Mouse (Mus musculus) forebrain, embryonic 13.5 days (tissue): ENCODE data around the gene Gdf15. TPM values are rescaled to one million over a fixed set of nuclear protein-coding genes. Genes with fewer than 3 reads are reported as not detected.

Source experiments
- ATAC-seq: fragments of 200-750 bp; cut with Nextera tagmentation; 2 replicates; pipeline ENCODE4 v1.8.0; 2017
- H3K27ac ChIP-seq: fragments of 300-500 bp; sonication (generic); 2 replicates; pipeline ENCODE4 v1.5.1; 2015; ENCODE audit warnings: inconsistent platforms, mild to moderate bottlenecking, moderate library complexity
- H3K27me3 ChIP-seq: fragments of 300-500 bp; sonication (generic); 2 replicates; pipeline ENCODE4 v1.6.1; 2015; ENCODE audit warnings: mild to moderate bottlenecking, inconsistent platforms
- H3K36me3 ChIP-seq: fragments of 300-500 bp; sonication (generic); 2 replicates; pipeline ENCODE4 v1.6.1; 2015; ENCODE audit warnings: mild to moderate bottlenecking, inconsistent platforms; ENCODE audit not compliant: poor library complexity, severe bottlenecking
- H3K4me1 ChIP-seq: fragments of 300-500 bp; sonication (generic); 2 replicates; pipeline ENCODE4 v1.6.1; 2015; ENCODE audit warnings: inconsistent platforms
- H3K4me2 ChIP-seq: fragments of 300-500 bp; sonication (generic); 2 replicates; pipeline ENCODE4 v1.6.1; 2015; ENCODE audit warnings: inconsistent platforms, mild to moderate bottlenecking, moderate library complexity
- H3K4me3 ChIP-seq: fragments of 300-500 bp; sonication (generic); 2 replicates; pipeline ENCODE4 v1.5.1; 2015; ENCODE audit warnings: mild to moderate bottlenecking, inconsistent platforms
- H3K9ac ChIP-seq: fragments of 300-500 bp; sonication (generic); 2 replicates; pipeline ENCODE4 v1.6.1; 2015; ENCODE audit warnings: mild to moderate bottlenecking, inconsistent platforms
- H3K9me3 ChIP-seq: fragments of 300-500 bp; sonication (generic); replicated peaks from 2 replicates; pipeline ENCODE4 v1.6.1; 2016; ENCODE audit warnings: inconsistent platforms
- WGBS: fragments of 180-500 bp; shearing (Covaris S2); methylation state at CpG from one replicate; pipeline ENCODE4 v1.1.7; 2015; 5-methylcytosine and 5-hydroxymethylcytosine counted together
- polyA plus RNA-seq: library from polyadenylated mRNA; unstranded; fragments of >200 nt; fragmentation: Nextera tagmentation; extraction: Ambion mirVana; gene quantifications from 2 replicates; pipeline ENCODE4 v1.2.1, GENCODE M21; 2015

Gene Gdf15
- polyA plus RNA-seq, 1 experiment from 2014 or later: 0.15 TPM

DNA sequence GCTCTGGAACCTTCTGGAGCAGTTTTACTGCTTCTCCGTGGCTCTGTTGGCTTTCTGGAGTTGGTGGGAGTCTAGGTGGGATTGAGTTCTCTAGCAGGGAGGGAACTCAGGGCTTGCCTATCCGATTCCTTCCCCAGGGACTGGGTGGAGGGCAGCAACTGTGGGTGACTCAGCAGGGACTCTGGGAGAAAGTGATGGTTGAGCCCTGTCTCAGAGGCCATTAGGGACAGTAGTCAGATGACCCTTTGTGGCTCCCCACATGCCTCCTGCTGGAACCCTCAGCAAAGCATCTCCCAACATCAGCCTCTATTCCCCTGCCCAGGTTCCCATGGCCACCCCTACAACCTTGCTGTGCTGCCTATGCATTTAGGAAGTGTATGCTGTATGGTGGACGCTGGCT lies 10.8 kb upstream of the Gdf15 start:
- WGBS: 72% methylated on average over 3 of the region's 3 CpGs
- no peaks in the 10 kb centered on the region for H3K27me3 ChIP-seq
- no peak overlapping the region for H3K4me2 ChIP-seq
- no peak overlapping the region for H3K9ac ChIP-seq
- H3K4me1 ChIP-seq: peaks cover 11% of the 10 kb centered on the region
- H3K27ac ChIP-seq: no peak overlapping the region
- no peak for ATAC-seq
- no peaks in the 10 kb centered on the region for H3K36me3 ChIP-seq
- no peak overlapping the region for H3K4me3 ChIP-seq
- H3K9me3 ChIP-seq: no peaks in the 10 kb centered on the region

DNA sequence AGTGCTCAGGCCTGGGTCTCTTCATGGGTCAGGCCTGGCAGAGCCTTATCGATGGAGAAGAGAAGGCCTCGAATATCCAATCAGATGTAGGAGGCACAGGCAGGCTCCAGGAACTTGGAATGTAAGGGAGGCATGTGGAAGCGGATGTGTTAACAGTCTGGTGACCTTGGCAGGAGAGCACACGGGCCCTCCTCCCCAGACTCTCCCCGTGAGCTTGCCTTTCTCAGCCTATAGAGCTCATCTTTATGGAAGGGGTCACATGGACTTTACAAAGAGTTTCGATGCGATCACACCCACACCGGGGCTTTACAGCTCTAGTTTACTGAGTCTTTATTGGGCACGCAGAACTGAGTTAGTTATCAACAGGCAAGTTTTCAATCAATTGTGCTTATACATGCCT lies 6.5 kb upstream of the Gdf15 start:
- Histone ChIP-seq H3K9ac (no peak overlapping the region), H3K27me3 (no peaks in the 10 kb centered on the region), H3K36me3 (no peaks in the 10 kb centered on the region), H3K4me3 (no peak overlapping the region), H3K27ac (no peak overlapping the region), H3K4me2 (no peak overlapping the region), H3K9me3 (no peaks in the 10 kb centered on the region), H3K4me1 (peaks cover 9% of the 10 kb centered on the region)
- WGBS: 82% methylated on average over 9 of the region's 9 CpGs
- no peak for ATAC-seq

DNA sequence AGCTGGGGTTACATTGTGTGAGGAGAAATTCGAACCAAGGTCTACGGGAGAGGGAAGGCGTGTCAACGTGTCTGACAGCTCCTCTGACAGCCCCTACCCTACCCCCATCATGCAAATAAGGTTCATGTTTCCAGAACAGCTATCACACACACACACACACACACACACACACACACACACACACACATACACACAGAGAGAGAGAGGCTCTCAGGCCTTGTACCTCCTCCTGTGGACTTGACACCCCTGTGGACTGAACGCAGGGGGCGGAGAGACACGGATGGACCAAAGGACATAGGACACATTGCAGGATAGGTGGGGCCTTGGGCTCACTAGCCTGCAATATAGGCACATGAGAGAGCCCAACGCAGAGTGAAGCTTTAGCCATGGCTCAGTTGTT lies 4.6 kb upstream of the Gdf15 start:
- ATAC-seq: no peak
- 60% methylated on average over 8 of the region's 8 CpGs for WGBS
- H3K9ac ChIP-seq: peak overlapping the region; percentile 26; the same call in 1 of the 2 replicates

DNA sequence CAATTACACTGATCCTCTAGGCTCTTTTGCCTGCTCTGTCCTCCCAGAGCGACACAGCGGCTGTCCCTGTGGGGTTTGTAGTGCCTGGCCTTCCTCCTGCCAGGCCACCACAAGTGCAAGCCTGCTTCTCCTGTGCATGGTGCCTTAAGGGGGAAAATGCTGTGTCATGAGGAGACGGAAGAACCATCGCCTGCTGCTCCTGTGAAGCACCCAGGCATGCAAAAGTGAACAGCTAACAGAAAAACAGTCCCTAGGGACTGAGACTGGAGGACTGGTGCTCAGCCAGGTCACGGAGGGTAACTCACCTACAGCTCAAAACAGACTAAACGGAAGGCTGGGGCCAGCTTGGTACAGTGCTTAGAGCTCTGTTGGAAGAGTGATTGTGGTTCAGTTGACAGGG lies 3.3 kb upstream of the Gdf15 start:
- Histone ChIP-seq H3K36me3 (no peaks in the 10 kb centered on the region), H3K9ac (no peak overlapping the region)
- 78% methylated on average over 6 of the region's 6 CpGs for WGBS

More for the DNA sequence above, 4.6 kb upstream of the Gdf15 start:
- no peaks in the 10 kb centered on the region for H3K9me3 ChIP-seq
- H3K4me1 ChIP-seq: peaks cover 9% of the 10 kb centered on the region
- H3K36me3 ChIP-seq: no peaks in the 10 kb centered on the region
- H3K4me2 ChIP-seq: no peak overlapping the region
- H3K4me3 ChIP-seq: no peak overlapping the region
- H3K27me3 ChIP-seq: peaks cover 6% of the 10 kb centered on the region; the same call in 1 of the 2 replicates
- H3K27ac ChIP-seq: no peak overlapping the region

DNA sequence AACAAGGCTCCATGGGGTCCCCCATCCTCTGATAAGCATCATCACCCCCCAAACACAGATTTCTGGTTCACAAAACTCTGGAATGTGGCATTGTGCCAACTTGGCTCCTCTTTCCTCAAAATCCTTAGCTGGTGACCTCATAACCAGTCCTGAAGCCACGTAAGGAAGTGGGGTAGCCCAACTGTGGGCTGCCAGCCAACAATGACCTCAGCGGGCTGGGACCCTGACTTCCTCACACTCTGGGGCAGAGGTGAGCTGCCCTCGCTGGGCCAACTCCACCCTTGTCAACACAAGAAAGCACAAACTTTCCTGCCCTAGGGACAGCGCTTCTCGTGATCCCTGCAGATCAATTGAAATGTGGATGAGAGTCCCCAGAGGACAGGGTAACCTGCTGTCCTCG lies 1.8 kb upstream of the Gdf15 start:
- peaks cover 20% of the 10 kb centered on the region for H3K27me3 ChIP-seq
- no peak overlapping the region; the same call in 1 of the 2 replicates for H3K9ac ChIP-seq
- H3K9me3 ChIP-seq: no peaks in the 10 kb centered on the region
- ATAC-seq: no peak
- WGBS: 52% methylated on average over 6 of the region's 6 CpGs
- H3K4me2 ChIP-seq: no peak overlapping the region
- H3K4me1 ChIP-seq: peaks cover 29% of the 10 kb centered on the region
- no peaks in the 10 kb centered on the region for H3K36me3 ChIP-seq
- H3K4me3 ChIP-seq: no peak overlapping the region
- H3K27ac ChIP-seq: no peak overlapping the region

More for the DNA sequence above, 3.3 kb upstream of the Gdf15 start:
- Histone ChIP-seq H3K4me3 (no peak overlapping the region), H3K27ac (no peak overlapping the region), H3K9me3 (no peaks in the 10 kb centered on the region), H3K4me1 (peaks cover 18% of the 10 kb centered on the region), H3K4me2 (no peak overlapping the region), H3K27me3 (peaks cover 19% of the 10 kb centered on the region)
- no peak for ATAC-seq

DNA sequence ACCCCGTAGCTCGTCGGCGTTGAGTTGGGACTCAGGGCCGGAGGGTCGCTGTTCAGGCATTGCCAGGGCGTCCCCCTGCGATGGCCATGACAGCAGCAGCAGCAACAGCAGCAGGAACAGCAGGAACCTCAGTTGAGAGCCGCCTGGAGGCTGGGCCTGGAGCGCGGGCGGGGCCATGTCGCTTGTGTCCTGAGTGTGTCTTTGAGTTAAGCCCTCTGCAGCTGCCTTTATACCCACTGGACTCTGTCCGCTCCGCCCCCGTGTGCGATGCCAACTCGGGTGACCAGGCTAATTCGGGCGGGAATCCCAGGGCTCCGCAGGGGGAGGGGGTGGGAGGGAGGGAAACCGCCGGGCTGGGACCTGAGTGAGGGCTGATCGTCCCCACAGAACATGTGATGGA lies 820 bp downstream of the Gdf15 start:
- Histone ChIP-seq H3K27me3 (peaks cover 20% of the 10 kb centered on the region), H3K4me2 (0 out of 2 replicates have a peak overlapping the region, but pooled peaks have one; percentile 22), H3K4me1 (peaks cover 25% of the 10 kb centered on the region), H3K27ac (no peak overlapping the region), H3K9me3 (no peaks in the 10 kb centered on the region), H3K4me3 (no peak overlapping the region), H3K36me3 (no peaks in the 10 kb centered on the region), H3K9ac (no peak overlapping the region)
- ATAC-seq: no peak
- WGBS: 24% methylated on average over 22 of the region's 24 CpGs

DNA sequence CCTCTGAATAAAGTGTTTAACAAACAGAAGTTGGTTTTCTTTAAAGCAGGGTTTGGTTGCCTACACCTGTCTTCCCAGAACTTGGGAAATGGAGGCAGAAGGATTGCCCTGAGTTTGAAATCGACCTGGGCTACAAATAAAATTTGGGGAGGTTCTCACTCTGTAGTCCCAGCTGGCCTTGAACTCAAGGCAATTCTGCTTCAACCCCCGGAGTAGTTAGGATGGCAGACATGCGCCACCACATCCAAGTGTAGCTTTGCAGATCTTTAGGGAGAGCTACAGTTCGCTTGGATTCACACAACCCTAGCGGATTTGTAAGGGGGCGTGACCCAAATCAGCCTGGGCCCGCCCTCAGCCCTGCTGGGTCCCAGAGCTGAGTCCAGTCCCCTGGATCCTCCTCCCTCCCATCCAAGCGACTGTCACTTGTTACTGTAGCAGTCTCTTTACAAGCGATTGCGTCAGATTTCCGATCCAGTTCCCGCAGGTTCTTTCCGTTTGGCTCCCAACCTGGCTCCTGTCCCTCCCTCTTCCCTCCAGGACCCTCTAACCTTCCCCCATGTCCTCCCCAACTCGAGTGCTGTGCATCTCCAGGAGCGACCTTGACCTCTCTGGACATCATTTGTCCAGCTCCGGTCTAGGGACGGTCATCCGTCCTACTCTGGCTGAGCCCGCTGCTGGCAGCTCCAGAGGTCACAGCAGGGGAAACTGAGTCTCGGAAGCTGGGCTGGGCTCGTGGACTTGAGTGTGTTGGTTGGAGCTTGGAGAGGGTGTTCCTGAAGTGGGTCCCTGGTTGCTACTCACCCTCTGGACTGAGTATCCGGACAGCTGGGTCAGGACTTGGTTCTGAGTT lies 1.5 kb downstream of the Gdf15 start:
- Histone ChIP-seq H3K27ac (no peak overlapping the region), H3K9me3 (no peaks in the 10 kb centered on the region), H3K36me3 (no peaks in the 10 kb centered on the region), H3K9ac (no peak overlapping the region), H3K4me2 (peak overlapping the region; percentile 22; the same call in 1 of the 2 replicates), H3K27me3 (peaks cover 20% of the 10 kb centered on the region), H3K4me1 (peaks cover 25% of the 10 kb centered on the region), H3K4me3 (no peak overlapping the region)
- WGBS: 13% methylated on average over 22 of the region's 22 CpGs
- no peak for ATAC-seq

DNA sequence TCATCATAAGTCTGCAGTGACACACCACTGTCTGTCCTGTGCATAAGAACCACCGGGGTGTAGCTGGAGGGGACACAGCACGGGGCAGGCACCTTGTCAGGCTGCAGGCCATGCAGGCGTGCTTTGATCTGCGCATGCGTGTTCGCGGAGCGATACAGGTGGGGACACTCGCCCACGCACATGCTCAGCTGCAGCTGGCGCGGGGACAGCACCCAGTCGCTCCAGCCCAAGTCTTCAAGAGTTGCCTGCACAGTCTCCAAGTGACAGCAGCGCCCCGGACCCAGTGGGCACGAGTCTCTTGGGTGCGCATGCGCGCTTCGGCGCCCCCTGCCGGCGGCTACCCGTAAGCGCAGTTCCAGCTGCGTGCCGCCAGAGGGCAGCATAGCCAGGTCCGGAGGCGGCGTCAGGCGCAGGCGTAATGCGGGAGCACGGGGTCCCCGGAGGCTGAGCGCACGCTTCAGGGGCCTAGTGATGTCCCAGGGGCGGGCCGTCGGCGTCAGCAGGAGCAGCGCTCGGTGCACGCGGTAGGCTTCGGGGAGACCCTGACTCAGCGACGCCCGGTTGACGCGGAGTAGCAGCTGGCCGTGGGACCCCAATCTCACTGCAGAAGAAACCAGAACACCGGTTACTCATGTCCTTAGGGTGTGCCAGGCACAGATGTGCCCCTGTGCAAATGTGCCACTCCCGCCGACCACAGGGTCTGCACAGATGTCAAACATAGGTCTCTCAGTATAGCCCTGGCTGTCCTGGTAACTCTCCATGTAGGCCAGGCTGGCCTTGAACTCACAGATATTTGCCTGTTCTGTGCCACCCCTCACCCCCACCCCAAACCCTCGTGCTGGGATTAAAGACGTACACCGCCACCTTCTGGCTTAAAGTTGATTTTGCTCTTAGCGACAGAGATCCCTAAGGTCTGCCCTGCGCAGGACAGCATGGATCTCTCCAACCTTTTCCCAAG lies 2.4 kb downstream of the Gdf15 start:
- H3K9me3 ChIP-seq: no peaks in the 10 kb centered on the region
- H3K9ac ChIP-seq: peak overlapping the region; percentile 47
- peaks cover 20% of the 10 kb centered on the region for H3K27me3 ChIP-seq
- peak overlapping the region; percentile 48 for H3K4me3 ChIP-seq
- peak; percentile 95 for ATAC-seq
- 1% methylated on average over 60 of the region's 60 CpGs for WGBS
- H3K4me2 ChIP-seq: peak overlapping the region; percentile 64
- no peaks in the 10 kb centered on the region for H3K36me3 ChIP-seq
- H3K4me1 ChIP-seq: peaks cover 25% of the 10 kb centered on the region
- H3K27ac ChIP-seq: peak overlapping the region; percentile 72

DNA sequence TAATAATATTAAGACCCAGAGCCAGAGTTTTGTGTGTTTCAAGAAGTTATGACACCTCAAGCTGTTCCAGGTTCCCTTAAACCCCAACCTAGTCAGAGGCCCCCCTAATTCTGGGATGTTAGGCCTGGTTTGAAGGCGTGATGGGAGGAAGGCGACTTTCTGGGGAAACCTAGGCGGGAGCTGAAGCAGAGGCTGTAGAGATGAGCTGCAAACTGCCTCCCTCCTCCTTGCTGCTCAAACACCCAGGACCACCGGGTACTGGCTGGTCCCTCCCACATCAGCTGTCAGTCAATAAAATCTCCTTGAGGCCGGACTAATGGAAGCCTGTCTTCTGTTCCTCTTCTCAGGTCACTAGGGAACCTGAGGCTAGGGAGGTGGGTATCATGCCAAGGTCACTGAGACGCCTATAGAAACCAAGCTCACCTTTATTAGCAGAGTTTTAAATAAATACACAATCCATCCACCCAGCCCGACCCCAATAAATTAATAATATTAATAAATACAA lies 3.2 kb downstream of the Gdf15 start:
- no peak for ATAC-seq
- Histone ChIP-seq H3K27me3 (peaks cover 20% of the 10 kb centered on the region), H3K36me3 (no peaks in the 10 kb centered on the region), H3K27ac (peak overlapping the region; percentile 72), H3K9me3 (no peaks in the 10 kb centered on the region), H3K4me1 (peaks cover 22% of the 10 kb centered on the region), H3K4me2 (peak overlapping the region; percentile 64), H3K9ac (peak overlapping the region; percentile 47), H3K4me3 (peak overlapping the region; percentile 48)
- WGBS: 59% methylated on average over 7 of the region's 7 CpGs

DNA sequence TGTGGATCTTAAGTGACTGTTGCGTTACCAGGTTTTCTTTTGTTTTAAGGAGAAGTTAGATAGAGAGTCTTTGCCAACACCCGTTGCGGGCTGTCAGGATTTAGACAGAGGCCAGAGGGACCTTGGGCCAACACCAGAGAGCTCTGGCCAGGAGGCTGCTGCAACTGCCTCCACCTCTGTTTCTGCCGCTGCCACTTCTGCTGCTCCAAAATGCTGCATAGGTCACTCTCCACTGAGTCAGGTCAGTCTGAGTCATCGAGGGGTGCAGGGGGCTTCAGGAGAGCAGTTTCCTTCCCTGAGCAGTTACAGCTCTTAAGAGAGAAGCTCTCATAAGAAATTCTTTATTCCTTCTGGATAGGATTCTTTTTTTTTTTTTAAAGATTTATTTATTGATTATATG lies 5.2 kb downstream of the Gdf15 start:
- no peak for ATAC-seq
- Histone ChIP-seq H3K9me3 (no peaks in the 10 kb centered on the region), H3K4me1 (peaks cover 20% of the 10 kb centered on the region), H3K27ac (no peak overlapping the region), H3K4me3 (no peak overlapping the region), H3K4me2 (no peak overlapping the region), H3K36me3 (no peaks in the 10 kb centered on the region), H3K27me3 (peaks cover 32% of the 10 kb centered on the region), H3K9ac (no peak overlapping the region)
- WGBS: 90% methylated on average over 5 of the region's 5 CpGs

DNA sequence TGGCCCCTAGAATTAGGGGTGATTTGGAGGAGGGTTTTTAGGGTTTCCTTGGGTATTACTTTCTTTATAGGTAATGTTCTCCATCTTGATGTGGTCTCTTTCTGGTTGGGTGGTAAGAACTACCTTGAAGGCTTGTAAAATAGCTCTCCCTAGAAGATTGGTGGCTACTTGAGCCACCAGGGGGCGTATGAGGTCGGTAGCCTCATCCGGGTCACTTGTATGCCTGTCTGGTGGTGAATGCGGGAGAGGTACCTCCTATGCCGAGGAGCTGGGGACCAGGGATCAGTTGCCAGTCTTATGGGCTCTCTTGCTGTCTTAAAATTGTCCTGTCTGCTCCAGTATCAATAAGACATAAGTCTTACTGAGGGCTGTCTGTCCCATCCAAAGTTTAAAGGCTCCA lies 7.2 kb downstream of the Gdf15 start:
- WGBS: 12% methylated on average over 5 of the region's 5 CpGs
- Histone ChIP-seq H3K9ac (no peak overlapping the region), H3K9me3 (no peaks in the 10 kb centered on the region), H3K4me2 (no peak overlapping the region), H3K4me1 (peaks cover 8% of the 10 kb centered on the region), H3K27me3 (peaks cover 30% of the 10 kb centered on the region), H3K27ac (no peak overlapping the region), H3K36me3 (no peaks in the 10 kb centered on the region), H3K4me3 (no peak overlapping the region)
- ATAC-seq: no peak

DNA sequence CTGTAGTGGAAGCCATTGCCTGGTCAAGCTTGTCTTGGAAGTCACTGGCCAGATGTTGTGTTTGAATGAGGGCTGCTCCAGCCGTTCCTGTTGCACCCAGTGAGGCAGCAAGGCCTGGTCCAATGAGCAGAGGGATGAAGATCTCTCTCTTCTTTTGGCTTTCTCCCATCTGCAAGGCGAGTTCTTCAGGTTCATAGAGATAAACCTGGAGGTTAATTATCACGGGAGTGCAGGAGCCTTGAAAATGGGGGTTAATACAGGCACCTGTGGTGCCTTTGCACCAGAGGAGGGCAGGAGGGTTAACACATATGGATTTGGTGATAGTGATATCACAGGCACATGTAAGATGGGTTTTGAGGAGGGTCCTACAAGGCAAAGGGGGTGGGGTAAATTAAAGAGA lies 10.0 kb downstream of the Gdf15 start:
- whole genome bisulfite sequencing: 64% methylated on average over 3 of the region's 3 CpGs
- no peak for ATAC-seq
- Histone ChIP-seq H3K9me3 (no peaks in the 10 kb centered on the region), H3K27me3 (peaks cover 30% of the 10 kb centered on the region), H3K36me3 (no peaks in the 10 kb centered on the region), H3K4me3 (no peak overlapping the region), H3K27ac (no peak overlapping the region), H3K4me1 (peaks cover 5% of the 10 kb centered on the region), H3K4me2 (no peak overlapping the region), H3K9ac (no peak overlapping the region)
